Mouse (Mus musculus) liver, embryonic 18 days (tissue): ENCODE results near the gene Gm6096. TPM values are rescaled to one million over a fixed set of nuclear protein-coding genes. Genes with fewer than 3 reads are reported as not detected.

Source experiments
- polyA plus RNA-seq: library from polyadenylated mRNA; depleted of rRNA; stranded (reverse); fragments of >200 nt; gene quantifications from 2 replicates; pipeline ENCODE4 v1.2.3, GENCODE M21; 2012; rRNA removed

The Gm6096 gene
- not detected in 2 replicates for polyA plus RNA-seq

GRCm38 (mm10) chr7:34250738-34251137 lies at the start of gene Gm6096:
Gm6096 (plus strand) TSS chr7:34251038.

GRCm38 (mm10) chr7:34230116-34230515 lies 20.7 kb upstream of the Gm6096 start, which contains the start of gene Gpi1:
Gpi1 (minus strand) TSS chr7:34230336.

Other genes with a start within 250 kb of the Gm6096 start
- not detected in 2 replicates for gene Scgb2b27, start 237.1 kb upstream of the Gm6096 start, polyA plus RNA-seq
- gene Scgb1b27, start 229.6 kb upstream of the Gm6096 start, polyA plus RNA-seq: not detected in 2 replicates
- gene Scgb1b30, start 155.6 kb upstream of the Gm6096 start, polyA plus RNA-seq: not detected in 2 replicates
- gene Wtip, start 117.8 kb upstream of the Gm6096 start, polyA plus RNA-seq: 4.8 TPM in 2 replicates
- gene Uba2, start 81.4 kb upstream of the Gm6096 start, polyA plus RNA-seq: 36.5 and 38.4 TPM in 2 replicates
- gene Pdcd2l, start 54.4 kb upstream of the Gm6096 start, polyA plus RNA-seq: 13.3 and 14.3 TPM in 2 replicates
- gene Gpi1, start 20.7 kb upstream of the Gm6096 start, polyA plus RNA-seq: 193 and 199 TPM in 2 replicates
- 9.9 and 10.6 TPM in 2 replicates for gene 4931406P16Rik, start 62.5 kb downstream of the Gm6096 start, polyA plus RNA-seq
- gene Lsm14a, start 142.3 kb downstream of the Gm6096 start, polyA plus RNA-seq: 33.7 and 33.9 TPM in 2 replicates